Mouse (Mus musculus): Measurements from ENCODE around the gene Lrp1.

Lrp1 gene

DNA sequence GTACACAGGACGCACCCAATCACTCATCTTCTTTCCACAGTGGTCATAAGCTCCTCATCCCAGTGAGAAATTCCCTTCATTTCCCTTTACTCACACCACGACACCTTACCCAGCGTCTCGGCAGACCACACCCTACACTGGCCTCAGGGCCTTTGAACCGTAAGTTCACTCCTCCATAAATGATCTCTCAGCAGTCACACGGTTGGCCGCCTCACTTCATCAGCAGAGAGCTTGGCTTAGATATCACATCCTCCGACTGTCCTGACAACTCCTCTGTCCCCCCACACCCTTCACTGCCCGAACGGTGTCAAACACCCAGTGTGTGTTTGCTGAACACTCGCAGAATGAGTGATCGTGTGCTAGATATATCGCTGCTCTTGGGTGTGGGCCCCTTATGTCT lies 28.1 kb downstream of the Lrp1 start:
- no peak for DNase-seq (ENCODE audit: low spot score)

DNA sequence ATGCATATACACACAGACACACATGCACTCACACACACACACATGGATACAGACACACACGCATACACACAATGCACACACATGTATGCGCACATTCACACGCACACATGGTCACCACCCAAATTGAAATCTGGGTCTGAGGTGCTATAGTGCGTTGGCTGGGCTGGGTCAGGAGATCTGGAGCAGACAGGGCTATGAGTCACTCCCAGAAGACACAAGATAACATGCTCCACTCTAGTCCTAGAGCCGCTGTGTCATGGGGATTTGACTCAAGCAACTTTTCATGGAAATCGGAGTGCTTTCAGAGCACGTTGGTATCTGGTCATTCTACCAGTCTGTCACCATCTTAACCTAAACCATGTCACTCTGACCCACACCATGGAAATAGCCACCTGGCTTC lies 28.5 kb downstream of the Lrp1 start:
- DNase-seq (ENCODE audit: low spot score) = no peak

DNA sequence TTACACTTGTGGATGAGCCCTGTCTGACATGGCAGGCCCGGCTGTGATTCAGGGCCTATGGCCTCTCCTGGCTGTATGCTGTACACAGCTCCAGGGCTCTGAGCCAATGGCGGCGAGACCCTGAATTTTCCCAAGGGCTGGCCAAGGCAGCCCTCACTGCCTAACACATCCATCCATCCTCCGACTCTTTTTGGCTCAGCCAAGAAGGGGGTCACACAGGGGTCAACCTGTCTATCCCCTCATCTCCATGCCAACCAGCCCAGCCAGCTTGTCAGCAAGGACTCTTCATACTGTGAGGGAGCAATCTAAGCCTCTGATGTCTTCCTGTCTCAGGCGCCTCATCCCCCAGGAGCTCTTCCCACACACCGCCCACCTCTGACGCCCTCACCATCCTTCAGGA lies 29.4 kb downstream of the Lrp1 start:
- peak; percentile 83 for DNase-seq (ENCODE audit: low spot score)

DNA sequence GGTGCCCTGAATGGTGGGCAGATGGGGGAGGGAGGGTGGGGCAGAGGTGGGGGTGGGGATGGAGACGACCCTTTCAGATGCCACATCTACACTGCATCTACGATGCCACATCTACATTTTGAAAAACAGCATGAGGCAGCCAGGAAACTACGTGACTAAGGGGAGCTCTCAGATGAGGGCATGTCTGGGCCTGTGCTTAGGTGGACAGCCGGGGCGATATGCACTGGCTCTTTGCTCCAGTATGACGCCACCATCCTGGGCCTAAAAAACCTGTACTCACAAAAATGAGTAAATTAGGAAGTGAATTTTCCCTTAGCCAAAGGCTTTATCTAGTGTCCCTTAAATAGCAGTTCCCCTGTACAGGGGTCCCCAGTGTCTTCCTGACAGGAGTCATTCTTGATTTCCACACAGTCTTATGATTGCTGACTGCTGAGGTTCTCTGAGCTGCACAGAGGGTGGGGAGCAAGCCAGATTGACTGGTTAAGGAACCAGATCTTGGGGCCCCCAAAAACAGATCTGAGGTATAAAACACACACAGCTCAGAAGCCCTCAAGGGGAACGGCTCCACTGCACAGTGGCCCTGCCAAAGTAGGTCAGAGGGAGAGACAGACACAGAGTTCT lies 30.0 kb downstream of the Lrp1 start:
- DNase-seq (ENCODE audit: low spot score) = no peak

DNA sequence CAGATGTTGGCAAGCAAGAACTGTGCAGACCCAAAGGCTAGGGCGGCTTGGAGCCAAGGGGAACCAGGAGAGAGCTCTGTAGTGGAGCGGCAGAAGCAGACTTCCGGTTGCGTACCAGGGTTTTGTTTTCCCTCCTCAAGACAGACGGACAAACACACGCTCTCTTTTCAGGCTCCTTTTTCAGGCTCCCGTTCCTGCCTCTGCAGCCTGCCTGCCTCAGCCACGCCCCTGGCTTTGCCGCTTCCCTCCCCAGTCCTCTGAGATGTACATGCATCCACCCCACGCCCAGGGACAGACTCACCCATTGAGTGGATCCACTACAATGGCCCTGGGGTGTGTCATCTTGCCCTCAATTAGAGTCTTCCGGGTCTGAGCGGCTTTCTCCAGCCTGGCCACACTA lies 30.7 kb downstream of the Lrp1 start:
- no peak for DNase-seq (ENCODE audit: low spot score)

DNA sequence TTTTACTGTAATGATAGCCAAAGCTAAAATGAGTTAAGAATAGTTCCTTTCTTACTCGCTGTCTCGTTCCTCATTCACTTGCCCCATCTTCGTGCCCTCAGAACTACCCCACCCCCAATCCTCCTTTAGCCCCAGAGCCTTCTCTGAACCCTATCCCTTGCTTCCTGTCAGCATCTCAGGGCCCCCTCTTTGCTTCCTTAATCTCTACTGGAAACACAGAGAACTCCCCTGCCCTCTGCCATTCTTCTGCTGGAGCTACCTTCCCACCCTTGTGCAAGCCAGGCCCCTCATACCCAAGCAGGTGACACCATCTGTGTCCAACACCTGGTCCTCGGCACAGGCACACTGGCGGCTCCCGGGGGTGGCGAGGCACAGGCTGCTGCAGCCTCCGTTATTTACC lies 33.2 kb downstream of the Lrp1 start:
- DNase-seq (ENCODE audit: low spot score) = no peak

DNA sequence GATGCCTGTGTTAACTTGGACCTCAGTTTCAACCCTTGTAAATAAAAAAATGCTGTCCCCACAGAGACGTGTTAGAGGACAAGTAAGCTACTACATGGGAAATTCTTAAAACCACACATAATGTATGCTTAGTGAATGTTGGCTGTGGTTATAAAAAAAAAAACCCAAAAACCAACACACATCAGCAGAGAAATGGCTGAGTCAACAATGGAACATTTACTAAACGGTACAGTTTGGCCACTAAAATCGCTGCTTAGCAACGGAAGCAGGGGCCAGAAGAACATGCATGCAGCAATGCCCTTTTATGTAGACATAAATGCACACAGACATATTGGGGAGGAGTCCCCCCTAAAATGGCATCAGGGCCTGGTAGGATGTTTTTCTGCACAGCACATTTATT lies 34.7 kb downstream of the Lrp1 start:
- DNase-seq (ENCODE audit: low spot score) = no peak

DNA sequence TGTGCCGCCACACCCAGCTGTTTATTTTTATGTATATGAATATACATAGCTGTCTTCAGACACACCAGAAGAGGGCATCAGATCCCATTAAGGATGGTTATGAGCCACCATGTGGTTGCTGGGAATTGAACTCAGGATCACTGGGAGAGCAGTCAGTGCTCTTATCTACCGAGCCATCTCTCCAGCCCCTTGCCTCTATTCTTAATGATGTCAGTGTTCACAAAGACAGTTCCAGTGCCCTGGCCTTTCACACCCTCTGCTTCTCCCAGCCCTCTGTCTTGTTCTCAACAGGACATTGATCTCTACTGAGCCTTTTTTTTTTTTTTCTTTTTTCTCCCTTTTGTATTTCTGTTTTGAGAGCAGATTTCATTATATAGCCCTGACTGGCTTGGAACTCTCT lies 35.4 kb downstream of the Lrp1 start:
- no peak for DNase-seq (ENCODE audit: low spot score)

DNA sequence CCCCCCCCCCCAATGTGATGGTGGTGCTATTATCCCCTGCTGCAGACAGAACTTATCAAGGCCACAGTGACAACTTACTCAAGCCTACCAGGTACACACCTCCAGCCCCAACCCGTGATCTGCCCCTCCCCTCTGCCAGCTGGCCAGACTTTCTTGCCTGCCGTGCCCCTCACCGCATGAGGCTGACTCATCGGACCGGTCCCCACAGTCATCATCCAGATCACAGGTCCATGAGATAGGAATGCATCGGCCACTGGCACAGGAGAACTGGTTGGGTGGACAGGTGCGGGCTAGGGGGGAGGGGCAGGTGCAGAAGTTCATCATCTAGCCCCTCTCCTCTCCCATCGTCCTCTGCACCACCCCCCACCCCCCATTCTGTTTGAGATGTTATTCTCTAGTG lies 37.3 kb downstream of the Lrp1 start:
- no peak for DNase-seq (ENCODE audit: low spot score)

DNA sequence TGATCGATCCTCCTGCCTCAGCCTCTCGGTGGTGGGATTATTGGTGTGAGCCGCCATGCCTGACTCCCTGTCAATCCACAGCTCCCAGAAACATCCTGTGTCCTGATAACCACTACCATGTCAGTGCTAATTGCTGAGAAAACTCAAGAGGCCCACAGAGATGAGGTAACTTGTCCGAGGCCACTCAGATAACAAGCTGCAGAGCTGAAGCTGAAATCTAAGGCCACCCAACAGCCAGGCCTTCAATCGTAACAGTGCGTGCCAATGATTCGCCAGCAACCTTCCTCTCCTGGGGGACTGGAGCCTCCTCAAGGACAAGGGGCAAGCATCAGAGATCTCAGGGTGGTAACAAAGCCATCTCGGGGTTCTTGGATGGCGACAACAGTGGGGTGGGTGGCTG lies 39.7 kb downstream of the Lrp1 start:
- DNase-seq (ENCODE audit: low spot score) = no peak

DNA sequence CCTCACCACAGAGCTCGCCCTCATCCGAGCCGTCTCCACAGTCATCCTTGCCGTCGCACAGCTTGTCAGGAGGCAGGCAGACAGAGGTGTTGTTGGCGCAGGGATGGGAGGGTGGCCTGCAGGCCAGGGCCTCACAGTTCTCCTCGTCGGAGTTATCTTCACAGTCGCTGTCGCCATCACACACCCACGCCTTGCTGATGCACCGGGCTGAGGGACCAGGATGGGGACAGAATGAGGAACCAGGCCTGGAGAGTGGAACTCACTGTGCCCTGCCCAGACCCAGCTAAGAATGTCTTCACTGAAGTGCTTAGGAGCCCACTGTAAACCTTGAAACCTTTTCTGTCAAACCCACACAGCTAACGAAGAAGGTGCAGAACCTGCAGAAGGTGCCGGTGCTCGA lies 43.0 kb downstream of the Lrp1 start:
- no peak for DNase-seq (ENCODE audit: low spot score)

DNA sequence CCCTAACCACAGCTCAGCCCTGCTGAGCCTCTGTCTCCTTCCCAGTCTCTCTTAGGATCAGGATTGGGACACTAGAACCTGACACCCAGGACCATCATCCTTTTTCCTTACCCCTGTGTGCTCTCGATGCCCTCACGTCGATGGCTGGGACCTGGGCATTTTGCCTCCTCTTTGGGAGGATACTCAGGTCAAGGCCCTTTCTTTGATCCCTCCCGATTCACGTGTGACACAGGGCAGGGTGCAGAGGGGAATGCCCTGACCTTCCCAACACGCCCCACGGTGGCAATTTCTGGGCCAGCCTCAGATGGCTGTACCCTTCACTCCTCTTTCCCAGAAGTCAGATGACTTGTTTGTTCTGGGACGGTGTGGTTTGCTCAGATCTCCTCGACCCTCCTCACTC lies 43.8 kb downstream of the Lrp1 start:
- DNase-seq (ENCODE audit: low spot score) = no peak

DNA sequence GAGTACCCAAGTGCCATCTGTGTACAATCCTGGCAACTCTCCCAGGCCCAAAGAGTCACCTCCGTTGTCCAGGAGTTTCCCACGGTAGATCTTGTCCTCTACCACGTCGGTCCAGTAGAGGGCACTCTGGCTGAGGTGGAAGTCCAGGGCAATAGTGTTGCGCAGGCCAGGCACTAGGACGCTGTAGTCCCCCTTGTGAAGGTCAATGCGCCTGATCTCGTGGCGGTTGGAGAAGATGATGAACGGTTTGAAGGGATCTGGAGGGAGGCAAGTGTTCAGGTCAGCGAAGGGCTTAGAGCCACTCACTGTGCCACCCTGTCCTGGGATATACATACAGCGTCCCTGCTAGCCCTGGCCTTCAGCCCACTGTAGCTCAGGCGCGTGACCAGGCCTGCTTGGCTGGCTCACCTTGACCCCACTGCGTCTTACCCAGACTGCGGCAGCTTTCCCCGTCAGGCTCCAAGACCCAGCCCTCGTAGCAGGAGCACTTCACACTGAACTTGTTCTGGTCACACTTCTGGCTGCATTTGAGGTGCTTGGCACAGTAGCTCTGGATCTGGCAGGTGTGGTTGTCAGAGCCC lies 44.5 kb downstream of the Lrp1 start:
- DNase-seq (ENCODE audit: low spot score) = peak; percentile 64

DNA sequence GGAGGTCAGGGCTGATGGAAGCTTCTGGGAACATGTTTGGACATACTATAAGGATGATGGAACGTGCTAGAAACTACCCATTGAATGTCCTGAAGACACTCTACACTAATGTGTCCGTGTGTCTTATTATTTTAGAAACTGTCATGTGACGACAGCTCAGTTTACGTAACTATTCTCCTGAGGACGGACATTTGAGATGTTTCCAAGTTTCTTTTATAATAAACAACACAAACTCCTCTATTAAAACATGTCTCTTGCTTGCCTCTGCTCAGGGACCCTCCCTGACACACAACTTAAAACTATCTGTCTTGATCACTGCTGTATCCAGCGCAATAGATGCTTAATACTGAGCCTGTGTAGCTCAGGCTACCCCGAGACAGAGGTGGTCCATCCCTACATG lies 45.2 kb downstream of the Lrp1 start:
- DNase-seq (ENCODE audit: low spot score) = no peak

DNA sequence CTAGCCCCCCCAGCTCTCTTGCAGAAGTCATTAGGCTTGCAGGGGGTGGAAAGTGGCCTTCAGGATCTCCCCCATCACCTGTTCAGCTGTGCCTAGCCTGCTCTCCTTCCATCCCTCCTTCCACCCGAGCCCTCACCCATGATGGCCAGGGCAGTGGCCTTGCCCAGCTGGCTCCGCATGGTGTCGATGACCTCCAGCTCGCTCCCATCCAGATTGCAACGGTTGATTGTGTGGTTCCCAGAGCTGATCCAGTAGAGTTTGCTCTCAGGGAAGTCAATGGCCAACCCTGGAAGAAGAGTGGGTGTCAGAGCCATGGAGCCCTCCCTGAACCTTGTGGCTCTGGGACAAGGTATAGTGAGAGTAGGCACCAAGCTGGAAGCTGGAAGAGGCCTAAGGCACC lies 48.7 kb downstream of the Lrp1 start:
- no peak for DNase-seq (ENCODE audit: low spot score)

DNA sequence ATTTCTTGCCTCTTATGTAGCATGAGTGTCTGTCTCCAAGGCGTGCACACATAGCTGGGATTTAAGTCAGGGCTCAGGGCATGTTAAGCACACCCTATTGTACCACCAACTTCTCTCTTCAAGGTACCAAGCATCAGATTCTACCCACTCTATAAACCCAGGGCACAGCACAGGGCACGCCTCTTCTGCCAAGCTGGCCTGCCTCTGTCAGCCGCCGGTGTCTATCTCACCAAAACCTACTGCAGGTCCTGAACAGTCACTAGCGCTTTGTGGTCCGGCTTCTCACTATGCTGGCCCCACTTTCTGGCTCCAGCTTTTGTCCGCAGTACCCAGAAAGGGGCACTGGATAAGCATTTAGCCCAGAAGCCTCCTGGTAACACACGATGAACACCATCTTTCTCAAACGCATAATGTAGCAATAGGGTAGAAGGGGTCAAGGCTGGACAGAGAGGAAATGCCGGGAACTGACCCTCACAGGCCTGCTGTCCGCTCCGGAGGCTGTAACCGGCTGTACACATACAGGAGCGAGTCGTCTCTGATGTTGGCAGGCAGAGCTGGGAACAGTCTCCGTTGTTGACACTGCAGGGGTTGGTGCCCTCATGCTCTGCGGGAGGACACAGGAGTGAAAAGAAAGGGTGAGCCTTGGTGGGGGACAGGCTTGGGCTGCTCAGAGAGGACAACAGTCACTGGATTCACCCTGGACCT lies 49.9 kb downstream of the Lrp1 start:
- no peak for DNase-seq (ENCODE audit: low spot score)

DNA sequence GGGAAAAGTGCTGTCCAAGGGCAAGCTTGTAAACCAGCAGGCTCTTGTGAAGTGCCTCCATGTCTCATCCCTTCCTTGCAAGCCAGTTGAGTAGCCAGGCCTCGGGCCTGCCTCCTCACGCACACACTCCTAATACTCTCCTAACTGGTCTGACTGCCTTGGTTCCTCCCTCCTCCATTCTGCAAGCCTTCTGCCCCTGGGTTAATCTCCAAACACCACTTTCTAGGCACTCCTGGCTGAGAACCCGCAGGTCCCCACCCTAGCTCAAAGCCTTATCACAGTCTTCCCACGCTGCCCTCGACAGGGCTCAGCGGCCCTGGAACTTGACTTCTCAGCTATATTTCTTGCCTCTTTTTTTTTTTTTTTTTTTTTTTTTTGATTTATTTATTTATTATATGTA lies 50.6 kb downstream of the Lrp1 start:
- no peak for DNase-seq (ENCODE audit: low spot score)

DNA sequence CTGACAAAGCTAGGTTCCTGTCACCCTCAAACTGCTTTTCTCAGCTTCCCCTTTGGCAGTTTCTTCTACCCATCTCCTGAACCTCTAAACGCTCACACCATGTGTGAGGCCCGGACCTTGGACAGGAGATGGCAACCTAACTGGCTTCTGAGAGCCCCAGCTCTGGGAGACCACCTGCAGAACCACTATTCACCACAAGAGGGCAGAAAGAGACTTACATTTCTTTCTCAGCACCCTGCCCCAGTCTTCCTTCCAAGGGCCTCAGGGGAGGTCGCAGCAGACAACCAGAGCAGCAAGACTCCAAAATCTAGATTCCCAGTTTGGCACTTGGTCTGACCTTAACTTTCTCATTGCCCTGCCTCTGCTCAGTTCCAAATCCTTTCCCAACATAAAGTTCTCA lies 51.5 kb downstream of the Lrp1 start:
- DNase-seq (ENCODE audit: low spot score) = peak; percentile 93

DNA sequence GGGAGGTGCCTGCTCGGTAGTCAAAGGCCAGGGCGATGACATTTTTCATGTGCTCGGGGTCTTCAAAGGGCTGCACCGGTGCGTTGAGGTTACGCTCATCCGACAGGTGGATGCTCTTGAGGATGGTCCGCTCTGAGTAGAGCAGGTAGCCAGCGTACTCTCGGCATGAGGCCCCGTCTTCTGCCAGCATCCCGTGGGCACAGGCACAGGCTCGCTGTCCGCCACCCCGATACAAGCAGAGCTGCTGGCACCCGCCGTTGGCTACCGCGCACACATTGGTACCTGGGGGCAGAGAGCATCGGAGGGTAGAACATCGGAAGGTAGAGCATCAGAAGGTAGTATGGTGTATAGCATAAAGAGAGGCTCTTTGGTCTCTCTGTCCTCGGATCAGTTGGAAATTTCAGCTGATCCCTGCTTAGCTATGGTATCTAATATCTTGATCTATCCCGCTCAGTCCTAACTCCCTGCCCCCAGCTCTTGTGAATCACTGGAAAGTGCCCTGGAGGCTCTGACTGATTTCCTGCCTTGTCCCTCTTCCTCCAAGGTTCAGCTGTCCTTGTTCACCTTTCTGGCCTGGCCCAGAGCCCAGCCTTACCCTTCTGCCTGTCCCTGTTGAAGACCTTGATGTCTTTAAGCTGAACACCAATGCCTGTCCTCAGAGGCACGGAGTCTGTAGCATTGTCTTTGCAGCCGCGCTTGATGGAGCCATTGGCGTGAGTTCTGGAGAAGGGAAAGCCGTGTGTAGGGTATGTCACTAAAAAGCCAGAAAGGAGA lies 54.2 kb downstream of the Lrp1 start:
- no peak for DNase-seq (ENCODE audit: low spot score)

DNA sequence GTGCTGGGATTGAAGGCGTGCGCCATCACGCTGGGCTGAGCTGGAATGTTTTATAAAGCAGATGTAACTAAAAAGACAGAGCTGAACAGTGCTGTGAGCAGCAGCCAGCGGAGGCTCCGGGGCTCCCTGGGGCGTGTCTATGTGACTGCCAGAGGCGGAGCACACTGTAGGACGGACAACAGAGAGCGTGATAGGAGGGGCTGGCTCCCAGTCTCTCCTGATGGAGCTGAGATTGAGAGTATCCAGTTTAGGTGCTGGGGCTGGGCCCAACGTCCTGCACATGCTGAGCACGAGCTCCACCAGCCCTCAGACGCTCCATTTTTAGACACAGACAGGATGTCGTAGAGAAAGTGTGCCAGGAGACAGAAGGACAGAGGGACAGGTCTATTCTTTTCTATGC lies 56.6 kb downstream of the Lrp1 start:
- DNase-seq (ENCODE audit: low spot score) = peak; percentile 21

DNA sequence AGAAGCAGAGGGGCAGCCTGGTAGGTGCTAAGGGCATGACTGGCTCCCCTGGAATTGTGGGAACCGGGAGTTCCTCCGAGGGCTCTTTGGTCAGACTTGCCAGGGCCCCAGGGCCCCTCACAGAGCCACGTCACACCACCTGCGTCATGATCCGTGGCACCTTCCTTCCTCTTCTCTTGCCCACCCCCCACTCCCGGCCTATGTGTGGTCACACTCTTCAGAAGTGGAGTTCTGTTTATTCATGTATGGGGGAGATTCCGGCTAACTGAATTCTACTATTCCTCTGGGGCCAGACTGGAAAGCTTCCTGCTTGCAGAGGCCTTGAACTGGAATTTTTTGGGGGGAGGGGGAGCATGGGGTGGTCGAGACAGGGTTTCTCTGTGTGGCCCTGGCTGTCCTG lies 57.1 kb downstream of the Lrp1 start:
- no peak for DNase-seq (ENCODE audit: low spot score)

DNA sequence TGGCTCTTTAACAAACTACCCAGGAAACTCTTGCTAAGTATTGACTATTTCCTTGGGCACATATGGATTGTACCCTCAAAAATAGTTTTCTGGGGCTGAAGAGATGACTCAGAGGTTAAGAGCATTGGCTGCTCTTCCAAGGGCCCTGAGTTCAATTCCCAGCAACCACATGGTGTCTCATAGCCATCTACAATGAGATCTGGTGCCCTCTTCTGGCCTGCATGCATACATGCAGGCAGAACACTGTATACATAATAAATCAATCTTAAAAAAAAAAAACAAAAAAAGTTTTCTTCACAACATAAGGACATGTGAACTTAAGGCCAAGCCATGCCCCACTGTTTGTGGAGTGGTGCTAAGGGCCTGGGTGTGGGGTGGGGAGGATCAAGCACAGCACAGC lies 59.8 kb downstream of the Lrp1 start:
- DNase-seq (ENCODE audit: low spot score) = no peak

DNA sequence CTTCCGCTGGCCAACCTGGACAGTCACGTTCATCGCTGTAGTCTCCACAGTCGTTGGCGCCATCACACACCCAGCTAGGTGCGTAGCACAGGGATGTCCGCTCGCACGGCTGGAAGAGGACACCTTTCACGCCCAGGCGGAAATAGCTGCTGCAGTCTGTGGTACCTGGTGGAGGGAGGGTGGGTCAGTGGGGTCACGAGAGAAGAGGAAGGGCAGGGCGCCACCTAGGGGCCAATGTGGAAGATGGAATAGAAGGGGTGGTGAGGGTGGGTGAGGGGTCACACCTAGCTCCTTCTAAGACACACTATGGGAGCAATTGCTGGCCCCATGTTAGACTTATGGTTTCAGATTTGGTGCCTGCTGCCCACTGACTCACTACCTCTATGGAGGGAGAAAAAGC lies 63.6 kb downstream of the Lrp1 start:
- DNase-seq (ENCODE audit: low spot score) = peak; percentile 34
